Mouse (Mus musculus) 3T3-L1 (cell line): ENCODE results near the gene Cdkn2aip.

Experiments used
- DNase-seq: peaks from one replicate; pipeline ENCODE4 v3.0.0-alpha.2; 2015; ENCODE audit warnings: low read depth, low spot score

Gene Cdkn2aip

DNA sequence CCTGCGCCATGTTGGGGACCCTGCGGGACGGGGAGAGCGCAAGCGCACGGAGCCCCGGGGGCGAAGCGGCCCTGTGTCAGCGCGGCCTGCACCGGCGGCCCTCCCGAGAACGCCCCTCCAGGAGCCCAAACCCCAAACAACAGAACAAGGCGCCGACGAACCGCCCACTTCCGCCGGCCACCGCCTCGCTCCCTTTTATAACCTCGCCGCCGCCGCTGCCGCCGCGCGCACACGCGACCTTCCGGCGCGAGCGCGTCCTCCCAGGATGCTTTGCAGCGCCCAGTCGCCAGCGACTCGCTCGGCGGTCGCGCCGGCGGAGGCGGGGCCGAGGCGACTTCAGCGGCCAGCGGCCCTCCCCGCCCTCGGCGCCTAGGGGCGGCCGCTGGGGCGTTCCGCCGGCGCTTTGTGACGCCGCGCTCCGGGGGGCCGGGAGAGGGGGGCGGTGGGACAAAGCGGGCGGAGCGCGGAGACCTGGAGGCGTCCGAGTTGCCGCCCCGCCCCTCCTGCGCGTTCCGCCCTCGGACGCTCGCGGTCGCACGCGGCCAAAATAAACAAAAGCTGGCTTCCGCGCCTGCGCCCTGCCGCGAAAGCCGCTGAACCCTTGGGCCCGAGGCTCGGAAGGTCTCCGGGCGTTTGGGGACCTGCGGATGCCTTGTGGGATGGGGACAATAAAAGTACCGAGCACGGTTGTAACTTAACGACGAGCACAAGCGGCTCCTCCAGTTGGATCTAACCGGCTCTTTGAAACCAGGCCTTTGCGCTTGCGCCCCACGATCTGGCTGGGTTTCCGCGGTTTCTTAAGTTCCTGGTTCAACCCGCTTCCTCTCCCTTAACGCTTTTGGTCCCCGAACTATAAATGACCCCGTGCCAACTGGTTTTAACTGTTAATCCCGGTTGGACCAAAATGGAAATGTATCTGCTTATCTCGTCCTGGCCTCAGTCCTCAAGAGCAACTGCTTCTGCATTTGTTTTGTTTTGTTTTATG, at the start of gene Cdkn2aip:
TSS of gene Cdkn2aip (minus strand) at position 172 of the 985 bp plus-strand sequence.
- peak; percentile 88 for DNase-seq

DNA sequence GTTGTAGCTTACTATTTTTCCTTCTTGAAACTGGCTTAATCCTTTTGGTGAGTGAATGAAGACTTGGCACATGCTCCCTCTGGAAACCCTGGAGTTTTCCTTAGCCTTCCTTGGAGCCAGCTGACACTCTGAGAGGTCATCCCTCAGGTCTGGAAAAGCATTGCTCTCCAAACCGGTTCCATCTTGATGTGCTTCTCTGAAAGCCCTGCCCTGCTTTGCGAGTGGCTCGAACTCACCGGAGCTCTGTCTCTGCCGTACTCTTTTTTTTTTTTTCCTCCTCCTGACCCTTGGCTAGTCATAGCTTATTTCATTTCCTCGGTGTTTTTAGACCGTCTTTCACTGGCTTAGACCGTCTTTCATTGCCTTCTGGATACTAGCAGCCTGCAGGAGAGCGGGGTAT, 49.5 kb upstream of the Cdkn2aip start:
- DNase-seq, result no peak

DNA sequence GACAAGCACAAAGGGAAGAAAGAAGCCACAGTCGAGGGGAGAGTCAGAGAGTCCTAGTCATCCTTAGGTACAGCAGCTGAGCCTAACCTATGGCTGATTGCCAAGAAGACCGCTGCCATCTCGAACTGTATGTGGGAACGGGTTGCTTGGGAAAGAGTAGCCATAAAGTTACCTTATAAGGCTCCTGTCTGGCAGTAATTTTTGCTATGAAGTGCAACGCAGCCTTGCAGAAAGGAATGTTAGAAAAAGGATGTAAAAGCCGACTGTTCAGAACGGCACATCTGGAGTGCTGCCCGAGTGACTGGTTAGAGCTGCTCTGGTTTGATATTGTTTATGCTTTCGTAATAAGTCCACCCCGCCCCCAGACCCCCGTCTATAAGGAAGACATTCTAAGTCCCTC, 47.0 kb upstream of the Cdkn2aip start:
- no peak for DNase-seq

- no peak for DNase-seq
Measured at GRCm38 (mm10) chr8:47760186-47760585, 46.5 kb upstream of the Cdkn2aip start.

DNA sequence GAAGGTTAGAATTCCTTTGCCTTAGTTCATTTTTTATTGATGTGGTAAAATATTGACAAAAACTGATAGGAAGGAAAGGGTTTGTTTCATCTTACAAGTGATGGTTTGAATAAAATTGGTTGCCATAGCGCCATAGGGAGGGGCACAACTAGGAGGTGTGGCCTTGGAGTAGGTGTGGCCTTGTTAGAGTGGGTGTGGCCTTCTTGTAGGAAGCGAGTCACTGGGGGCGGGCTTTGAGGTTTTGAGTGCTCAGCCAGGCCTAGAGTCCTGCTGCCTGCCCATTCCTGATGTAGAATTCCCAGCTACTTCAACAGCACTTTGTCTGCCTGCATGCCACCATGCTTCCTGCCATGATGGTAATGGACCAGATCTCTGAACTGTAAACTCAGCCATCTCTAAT, 39.4 kb upstream of the Cdkn2aip start:
- DNase-seq, result peak; percentile 51

GRCm38 (mm10) chr8:47750096-47750495, 36.4 kb upstream of the Cdkn2aip start:
- peak; percentile 21 for DNase-seq

- no peak for DNase-seq
Measured at GRCm38 (mm10) chr8:47749491-47749890, 35.8 kb upstream of the Cdkn2aip start.

GRCm38 (mm10) chr8:47746304-47746703, 32.6 kb upstream of the Cdkn2aip start:
- no peak for DNase-seq

- no peak for DNase-seq
Measured at GRCm38 (mm10) chr8:47745848-47746247, 32.1 kb upstream of the Cdkn2aip start.

DNA sequence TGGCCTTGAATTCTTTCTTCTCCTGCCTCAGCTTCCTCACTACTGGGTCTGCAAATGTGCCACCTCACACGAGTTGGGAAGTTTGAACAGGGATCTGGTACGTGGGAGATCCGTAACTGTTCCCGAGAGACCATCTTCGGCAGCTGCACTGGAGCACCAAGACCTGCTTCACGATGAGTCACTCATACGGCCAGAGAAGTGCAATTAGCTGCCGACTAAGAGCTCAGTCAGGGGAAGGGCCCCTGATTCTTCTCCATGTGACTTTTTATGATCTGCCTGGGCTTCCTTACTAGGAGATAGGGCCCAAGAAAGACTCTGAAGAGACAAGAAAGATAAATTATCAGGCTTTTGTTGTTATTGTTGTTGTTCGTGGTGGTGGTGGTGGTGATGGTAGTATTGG, 31.1 kb upstream of the Cdkn2aip start:
- DNase-seq, result peak; percentile 27

DNA sequence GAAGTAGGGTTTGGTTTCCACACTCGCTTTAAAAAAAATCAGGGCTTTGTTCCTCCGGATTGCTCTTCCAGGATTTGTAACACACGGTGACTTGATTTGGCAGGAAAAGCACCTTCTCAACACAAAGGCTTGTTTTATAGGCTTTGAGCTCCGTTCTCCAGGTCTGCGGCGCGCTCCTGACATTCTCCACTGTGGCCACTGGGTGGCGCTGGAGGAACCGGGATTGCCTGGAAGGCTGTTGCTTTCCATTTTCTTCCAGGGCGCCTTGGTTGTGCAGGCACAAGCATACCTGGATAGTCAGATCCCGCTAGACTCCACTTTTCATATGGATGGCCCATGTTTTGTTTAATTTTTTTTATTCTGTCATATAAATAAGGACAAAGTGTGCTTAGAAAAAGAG, 29.7 kb upstream of the Cdkn2aip start:
- DNase-seq, result peak; percentile 68

DNA sequence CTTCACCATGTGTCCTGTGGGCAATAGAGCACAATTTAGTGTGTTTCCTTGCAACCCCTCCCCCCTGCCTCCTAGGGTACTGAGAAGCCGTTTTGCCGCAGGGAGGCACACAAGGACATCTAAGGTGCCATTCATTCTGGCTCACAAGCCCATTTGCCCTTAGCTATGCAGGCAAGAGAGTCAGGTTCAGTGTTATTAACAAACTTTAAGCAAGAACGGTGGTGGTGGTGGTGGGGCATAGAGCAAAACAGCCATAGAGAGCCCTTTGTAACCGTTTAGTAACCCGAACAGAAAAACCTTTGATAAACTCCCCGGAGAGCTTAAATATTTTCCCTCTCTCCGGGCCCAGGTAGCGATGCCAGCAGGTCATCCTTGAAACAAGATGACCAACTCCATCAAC, 29.3 kb upstream of the Cdkn2aip start:
- no peak for DNase-seq

GRCm38 (mm10) chr8:47742372-47742771, 28.6 kb upstream of the Cdkn2aip start:
- no peak for DNase-seq

GRCm38 (mm10) chr8:47737120-47737519, 23.4 kb upstream of the Cdkn2aip start:
- DNase-seq, result peak; percentile 36

GRCm38 (mm10) chr8:47729324-47729723, 15.6 kb upstream of the Cdkn2aip start:
- DNase-seq, result no peak

GRCm38 (mm10) chr8:47726945-47727344, 13.2 kb upstream of the Cdkn2aip start:
- DNase-seq, result no peak

GRCm38 (mm10) chr8:47721609-47722008, 7.9 kb upstream of the Cdkn2aip start:
- no peak for DNase-seq

DNA sequence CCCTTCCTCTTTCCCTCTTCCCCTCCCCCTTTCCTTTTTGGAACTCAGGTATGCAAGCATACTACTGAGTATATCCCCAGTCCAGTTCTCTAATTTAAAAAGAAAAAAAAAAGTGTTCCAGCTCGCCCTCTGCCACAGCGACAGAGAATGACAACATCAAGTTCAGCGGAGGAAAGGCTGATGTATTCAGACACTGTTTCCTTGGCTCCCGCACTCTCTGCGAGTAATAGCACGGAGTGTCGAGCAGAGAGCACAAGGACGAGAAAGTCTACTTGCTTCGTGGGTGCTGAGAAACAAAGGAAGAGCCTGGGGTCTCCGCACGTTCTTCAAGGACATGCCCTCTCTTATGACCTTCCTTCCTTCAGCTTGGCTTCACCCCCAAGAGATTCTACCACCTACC, 4.9 kb upstream of the Cdkn2aip start:
- DNase-seq, result no peak

DNA sequence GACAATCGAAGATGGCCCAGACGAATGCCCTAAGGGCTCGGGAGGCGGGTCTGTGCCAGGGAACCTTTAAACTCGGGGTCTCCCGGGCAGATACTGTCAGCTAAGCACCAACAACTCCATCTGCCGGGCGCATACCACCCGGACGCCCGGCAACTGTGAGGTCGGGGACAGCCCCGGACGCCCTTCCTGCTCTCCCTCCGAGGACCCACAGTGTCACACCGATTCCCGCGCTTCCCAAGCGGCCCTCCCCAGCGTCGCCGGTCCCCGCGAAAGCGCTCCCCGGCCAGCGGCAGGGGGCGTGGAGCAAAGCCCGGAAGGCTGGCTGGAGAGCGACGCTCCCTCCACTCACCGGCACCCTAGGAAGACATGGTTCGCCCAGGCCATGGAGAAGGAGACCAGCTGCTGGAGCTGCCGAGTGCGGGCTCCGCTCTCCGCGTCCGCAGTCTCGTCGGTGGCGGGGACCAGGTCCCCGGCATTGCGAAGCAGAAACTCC, 515 bp downstream of the Cdkn2aip start:
- DNase-seq, result peak; percentile 56

GRCm38 (mm10) chr8:47708106-47708505, 5.6 kb downstream of the Cdkn2aip start:
- DNase-seq, result no peak

DNA sequence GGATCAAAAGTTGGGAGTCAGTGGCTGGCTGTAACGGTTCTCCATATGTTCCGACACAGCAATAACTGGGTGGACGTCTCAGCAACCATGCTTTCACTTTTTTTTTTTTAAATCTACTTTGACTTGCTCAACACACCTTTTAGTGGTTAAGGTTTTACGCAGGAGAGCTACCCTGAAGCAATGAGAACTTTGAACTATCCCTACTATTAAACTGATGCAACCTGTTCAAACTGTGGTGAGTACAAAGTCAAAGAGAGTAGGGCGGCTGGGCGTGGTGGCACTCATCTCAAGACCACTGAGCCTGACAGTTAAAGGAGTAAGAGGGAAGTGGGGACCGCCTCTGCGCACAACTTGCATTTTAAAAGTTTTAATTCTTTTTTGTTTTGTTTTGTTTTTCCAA, 7.0 kb downstream of the Cdkn2aip start:
- no peak for DNase-seq

- no peak for DNase-seq
Measured at GRCm38 (mm10) chr8:47702333-47702732, 11.4 kb downstream of the Cdkn2aip start.

DNA sequence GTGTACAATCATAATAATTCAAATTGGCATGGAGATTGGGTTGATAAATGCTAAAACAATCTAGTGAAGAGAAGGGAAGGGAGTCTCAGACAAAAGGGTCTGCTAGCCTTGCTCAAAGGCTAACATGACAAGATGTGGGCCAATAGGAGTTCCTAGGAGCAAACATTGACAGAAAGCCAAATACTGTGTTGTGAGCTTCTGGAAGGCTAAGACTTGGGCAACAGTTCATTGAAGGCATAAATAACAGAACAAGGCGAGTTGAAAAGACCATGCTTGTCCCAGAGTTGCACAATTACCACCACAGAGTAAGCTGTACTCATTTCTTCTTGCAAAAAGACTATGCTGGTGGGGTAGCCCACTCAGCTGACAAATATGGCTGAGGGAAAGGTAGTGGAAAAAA, 16.0 kb downstream of the Cdkn2aip start:
- DNase-seq, result no peak
